Mouse (Mus musculus): Measurements from ENCODE around the gene Gpr182. TPM values are rescaled to one million over a fixed set of nuclear protein-coding genes. Genes with fewer than 3 reads are reported as not detected.

Gpr182 gene
- total and polyA plus RNA-seq, 3 experiments, result 0.13 TPM; not detected in 2

DNA sequence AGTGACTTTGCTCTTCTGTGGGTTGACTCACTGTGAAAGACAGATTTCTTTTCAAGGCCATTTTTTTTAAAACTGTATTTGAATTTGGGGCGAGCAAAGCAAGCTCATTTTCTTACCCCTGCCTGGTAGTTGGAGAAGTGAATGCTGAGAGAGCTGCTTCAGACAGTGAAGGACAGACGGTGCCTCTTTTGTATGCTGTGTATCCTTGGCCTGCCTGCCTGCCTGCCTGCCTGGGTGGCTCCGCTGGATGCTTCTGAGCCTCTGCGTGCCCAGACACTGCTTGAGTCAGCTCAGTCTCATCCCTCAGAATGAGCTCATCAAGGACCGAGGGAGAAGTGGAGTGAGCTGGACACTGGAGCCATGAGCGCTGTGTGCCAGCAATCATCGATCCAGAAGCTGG lies 52.6 kb downstream of the Gpr182 start:
- H3K9me3 ChIP-seq (replicated peaks; ENCODE audit: low read length), result no peaks in the 10 kb centered on the region
- H3K9ac ChIP-seq (ENCODE audit: insufficient read depth, low read depth), result no peak overlapping the region
- H3K36me3 ChIP-seq (replicated peaks in 1 of 2; ENCODE audit: control insufficient read depth in 1 of 2, insufficient read depth in 1 of 2, low read length in 1 of 2), result peaks cover 29 to 55% of the 10 kb centered on the region in 2 experiments
- H3K27ac ChIP-seq (ENCODE audit: insufficient read depth, low read depth), result no peak overlapping the region
- in situ Hi-C loops (cut with MboI; ENCODE audit: low pct_ligation_motif_present, low pct_unique_long_range_greater_than_20kb, low sequenced_read_pairs) (loop anchor here (5.0 kb wide), 1 partner anchor 33 kb away; no protein-coding TSS in a partner anchor), dilution Hi-C loops (cut with MboI; ENCODE audit: extremely low pct_ligation_motif_present, extremely low pct_unique_long_range_greater_than_20kb, low sequenced_read_pairs) (no loop called here)
- DNase-seq (ENCODE audit: extremely low read depth), result no peak
- H3K4me2 ChIP-seq (ENCODE audit: insufficient read depth, low read depth, poor library complexity, severe bottlenecking), result no peak overlapping the region
- no peak overlapping the region for H3K4me3 ChIP-seq (replicated peaks in 1 of 3; ENCODE audit: low read depth in 2 of 3, low read length in 2 of 3, poor library complexity in 1 of 3)
- peaks cover 0 to 2% of the 10 kb centered on the region in 2 experiments; a peak in 1 of 4 replicates for H3K4me1 ChIP-seq (ENCODE audit: control insufficient read depth in 1 of 2, insufficient read depth in 2 of 2)
- H3K27me3 ChIP-seq (replicated peaks), result no peaks in the 10 kb centered on the region
- no peaks in the 10 kb centered on the region for H3K79me2 ChIP-seq (replicated peaks; ENCODE audit: control insufficient read depth, extremely low read depth, insufficient read depth, poor library complexity, severe bottlenecking)
- no peak for TF ChIP-seq MAX (IDR thresholded peaks at IDR 0.05; ENCODE audit: low read length)
- no peak for TF ChIP-seq RAD21 (IDR thresholded peaks at IDR 0.05; ENCODE audit: low read depth, low read length)
- TF ChIP-seq GABPA (IDR thresholded peaks at IDR 0.05; ENCODE audit: insufficient replicate concordance, low read depth, low read length), result no peak
- no peak for TF ChIP-seq ZMIZ1 (IDR thresholded peaks at IDR 0.05; ENCODE audit: low read depth, low read length)
- TF ChIP-seq ZNF384 (IDR thresholded peaks at IDR 0.05; ENCODE audit: low read depth, low read length), result no peak
- TF ChIP-seq USF1 (IDR thresholded peaks at IDR 0.05; ENCODE audit: low read depth, low read length), result no peak
- no peak for TF ChIP-seq JUND (conservative IDR thresholded peaks at IDR 0.05; ENCODE audit: low read depth, low read length)
- no peak for TF ChIP-seq UBTF (IDR thresholded peaks at IDR 0.05; ENCODE audit: low read depth, low read length)
- TF ChIP-seq ELF1 (IDR thresholded peaks at IDR 0.05; ENCODE audit: low read depth, low read length), result no peak
- no peak for TF ChIP-seq TCF12 (IDR thresholded peaks at IDR 0.05; ENCODE audit: low read depth, low read length)
- TF ChIP-seq TBP (conservative IDR thresholded peaks at IDR 0.05; ENCODE audit: low read depth, low read length), result no peak
- no peak for TF ChIP-seq MEF2A (IDR thresholded peaks at IDR 0.05; ENCODE audit: borderline replicate concordance, low read depth, low read length)
- no peak for TF ChIP-seq ETS1 (conservative IDR thresholded peaks at IDR 0.05; ENCODE audit: low read depth, low read length)
- no peak for TF ChIP-seq SIN3A (IDR thresholded peaks at IDR 0.05; ENCODE audit: low read length)
- no peak for TF ChIP-seq CTCF (conservative IDR thresholded peaks at IDR 0.05 in 1 of 2, IDR thresholded peaks at IDR 0.05 in 1 of 2; ENCODE audit: low read depth in 2 of 2, low read length in 2 of 2)
- no peak for TF ChIP-seq PAX5 (IDR thresholded peaks at IDR 0.05; ENCODE audit: low read length)
- TF ChIP-seq ZKSCAN1 (IDR thresholded peaks at IDR 0.05; ENCODE audit: borderline replicate concordance, low read depth, low read length), result no peak

Other genes starting within 250 kb of the Gpr182 start
- gene Ndufa4l2, start 236.8 kb downstream of the Gpr182 start, total RNA-seq (2012; rRNA removed), result 0.47 and 0.80 TPM in 2 replicates
- gene Ndufa4l2, start 236.8 kb downstream of the Gpr182 start, total RNA-seq (2014; rRNA removed), result not detected in 2 replicates
- gene Ndufa4l2, start 236.8 kb downstream of the Gpr182 start, polyA plus RNA-seq (2012; ENCODE audit: insufficient read length, low read depth), result not detected in 2 replicates
- gene Shmt2, start 229.3 kb downstream of the Gpr182 start, total RNA-seq (2012; rRNA removed), result 252 and 317 TPM in 2 replicates
- gene Shmt2, start 229.3 kb downstream of the Gpr182 start, total RNA-seq (2014; rRNA removed), result 267 and 273 TPM in 2 replicates
- 315 and 353 TPM in 2 replicates for gene Shmt2, start 229.3 kb downstream of the Gpr182 start, polyA plus RNA-seq (2012; ENCODE audit: insufficient read length, low read depth)
- gene Nxph4, start 217.2 kb downstream of the Gpr182 start, total RNA-seq (2012; rRNA removed), result 0.13 TPM in 1 of 2 replicates, not detected in the other
- not detected in 2 replicates for gene Nxph4, start 217.2 kb downstream of the Gpr182 start, total RNA-seq (2014; rRNA removed)
- 0.14 and 0.15 TPM in 2 replicates for gene Nxph4, start 217.2 kb downstream of the Gpr182 start, polyA plus RNA-seq (2012; ENCODE audit: insufficient read length, low read depth)
- 16.5 and 51.2 TPM in 2 replicates for gene Lrp1, start 130.6 kb downstream of the Gpr182 start, total RNA-seq (2012; rRNA removed)
- 3.1 and 3.3 TPM in 2 replicates for gene Lrp1, start 130.6 kb downstream of the Gpr182 start, total RNA-seq (2014; rRNA removed)
- 11.0 and 11.8 TPM in 2 replicates for gene Lrp1, start 130.6 kb downstream of the Gpr182 start, polyA plus RNA-seq (2012; ENCODE audit: insufficient read length, low read depth)
- gene Stat6, start 108.7 kb downstream of the Gpr182 start, total RNA-seq (2012; rRNA removed), result 58.7 and 76.6 TPM in 2 replicates
- 64.0 and 71.5 TPM in 2 replicates for gene Stat6, start 108.7 kb downstream of the Gpr182 start, total RNA-seq (2014; rRNA removed)
- 62.9 and 72.1 TPM in 2 replicates for gene Stat6, start 108.7 kb downstream of the Gpr182 start, polyA plus RNA-seq (2012; ENCODE audit: insufficient read length, low read depth)
- gene Nemp1, start 84.8 kb downstream of the Gpr182 start, total RNA-seq (2012; rRNA removed), result 12.5 and 13.2 TPM in 2 replicates
- 17.4 and 18.3 TPM in 2 replicates for gene Nemp1, start 84.8 kb downstream of the Gpr182 start, total RNA-seq (2014; rRNA removed)
- gene Nemp1, start 84.8 kb downstream of the Gpr182 start, polyA plus RNA-seq (2012; ENCODE audit: insufficient read length, low read depth), result 7.5 and 8.3 TPM in 2 replicates
- 10.0 and 13.9 TPM in 2 replicates for gene Nab2, start 83.2 kb downstream of the Gpr182 start, total RNA-seq (2012; rRNA removed)
- 5.9 and 8.1 TPM in 2 replicates for gene Nab2, start 83.2 kb downstream of the Gpr182 start, total RNA-seq (2014; rRNA removed)
- gene Nab2, start 83.2 kb downstream of the Gpr182 start, polyA plus RNA-seq (2012; ENCODE audit: insufficient read length, low read depth), result 9.2 and 10.8 TPM in 2 replicates
- 1.8 and 2.3 TPM in 2 replicates for gene Myo1a, start 46.6 kb downstream of the Gpr182 start, total RNA-seq (2012; rRNA removed)
- gene Myo1a, start 46.6 kb downstream of the Gpr182 start, total RNA-seq (2014; rRNA removed), result 0.08 and 0.24 TPM in 2 replicates
- 0.36 and 0.45 TPM in 2 replicates for gene Myo1a, start 46.6 kb downstream of the Gpr182 start, polyA plus RNA-seq (2012; ENCODE audit: insufficient read length, low read depth)
- gene Tac2, start 27.3 kb downstream of the Gpr182 start, total RNA-seq (2012; rRNA removed), result not detected in 2 replicates
- not detected in 2 replicates for gene Tac2, start 27.3 kb downstream of the Gpr182 start, total RNA-seq (2014; rRNA removed)
- gene Tac2, start 27.3 kb downstream of the Gpr182 start, polyA plus RNA-seq (2012; ENCODE audit: insufficient read length, low read depth), result not detected in 2 replicates
- 3.7 and 4.2 TPM in 2 replicates for gene Zbtb39, start 12.2 kb downstream of the Gpr182 start, total RNA-seq (2012; rRNA removed)
- gene Zbtb39, start 12.2 kb downstream of the Gpr182 start, total RNA-seq (2014; rRNA removed), result 0.63 and 1.1 TPM in 2 replicates
- 4.0 and 5.0 TPM in 2 replicates for gene Zbtb39, start 12.2 kb downstream of the Gpr182 start, polyA plus RNA-seq (2012; ENCODE audit: insufficient read length, low read depth)
- not detected in 2 replicates for gene Rdh1, start 8.0 kb upstream of the Gpr182 start, total RNA-seq (2012; rRNA removed)
- gene Rdh1, start 8.0 kb upstream of the Gpr182 start, total RNA-seq (2014; rRNA removed), result 0.05 TPM in 1 of 2 replicates, not detected in the other
- gene Rdh1, start 8.0 kb upstream of the Gpr182 start, polyA plus RNA-seq (2012; ENCODE audit: insufficient read length, low read depth), result not detected in 2 replicates
- gene Rdh16f1, start 8.1 kb upstream of the Gpr182 start, total RNA-seq (2012; rRNA removed), result not detected in 2 replicates
- gene Rdh16f1, start 8.1 kb upstream of the Gpr182 start, total RNA-seq (2014; rRNA removed), result not detected in 2 replicates
- gene Rdh16f1, start 8.1 kb upstream of the Gpr182 start, polyA plus RNA-seq (2012; ENCODE audit: insufficient read length, low read depth), result not detected in 2 replicates
- not detected in 2 replicates for gene Rdh9, start 24.7 kb upstream of the Gpr182 start, total RNA-seq (2012; rRNA removed)
- not detected in 2 replicates for gene Rdh9, start 24.7 kb upstream of the Gpr182 start, total RNA-seq (2014; rRNA removed)
- gene Rdh9, start 24.7 kb upstream of the Gpr182 start, polyA plus RNA-seq (2012; ENCODE audit: insufficient read length, low read depth), result 0.09 TPM in 1 of 2 replicates, not detected in the other
- gene Rdh16, start 49.4 kb upstream of the Gpr182 start, total RNA-seq (2012; rRNA removed), result not detected in 2 replicates
- gene Rdh16, start 49.4 kb upstream of the Gpr182 start, total RNA-seq (2014; rRNA removed), result not detected in 2 replicates
- gene Rdh16, start 49.4 kb upstream of the Gpr182 start, polyA plus RNA-seq (2012; ENCODE audit: insufficient read length, low read depth), result not detected in 2 replicates
- gene Rdh19, start 98.2 kb upstream of the Gpr182 start, total RNA-seq (2012; rRNA removed), result not detected in 2 replicates
- gene Rdh19, start 98.2 kb upstream of the Gpr182 start, total RNA-seq (2014; rRNA removed), result not detected in 2 replicates
- gene Rdh19, start 98.2 kb upstream of the Gpr182 start, polyA plus RNA-seq (2012; ENCODE audit: insufficient read length, low read depth), result not detected in 2 replicates
- not detected in 2 replicates for gene Rdh16f2, start 114.7 kb upstream of the Gpr182 start, total RNA-seq (2012; rRNA removed)
- gene Rdh16f2, start 114.7 kb upstream of the Gpr182 start, total RNA-seq (2014; rRNA removed), result not detected in 2 replicates
- not detected in 2 replicates for gene Rdh16f2, start 114.7 kb upstream of the Gpr182 start, polyA plus RNA-seq (2012; ENCODE audit: insufficient read length, low read depth)
- not detected in 2 replicates for gene Rdh7, start 137.1 kb upstream of the Gpr182 start, total RNA-seq (2012; rRNA removed)
- gene Rdh7, start 137.1 kb upstream of the Gpr182 start, total RNA-seq (2014; rRNA removed), result not detected in 2 replicates
- not detected in 2 replicates for gene Rdh7, start 137.1 kb upstream of the Gpr182 start, polyA plus RNA-seq (2012; ENCODE audit: insufficient read length, low read depth)
- gene Sdr9c7, start 146.8 kb upstream of the Gpr182 start, total RNA-seq (2012; rRNA removed), result not detected in 2 replicates
- not detected in 2 replicates for gene Sdr9c7, start 146.8 kb upstream of the Gpr182 start, total RNA-seq (2014; rRNA removed)
- not detected in 2 replicates for gene Sdr9c7, start 146.8 kb upstream of the Gpr182 start, polyA plus RNA-seq (2012; ENCODE audit: insufficient read length, low read depth)